8 mouse cellular contexts compared by ENCODE assay signal in the genomic region with DNA sequence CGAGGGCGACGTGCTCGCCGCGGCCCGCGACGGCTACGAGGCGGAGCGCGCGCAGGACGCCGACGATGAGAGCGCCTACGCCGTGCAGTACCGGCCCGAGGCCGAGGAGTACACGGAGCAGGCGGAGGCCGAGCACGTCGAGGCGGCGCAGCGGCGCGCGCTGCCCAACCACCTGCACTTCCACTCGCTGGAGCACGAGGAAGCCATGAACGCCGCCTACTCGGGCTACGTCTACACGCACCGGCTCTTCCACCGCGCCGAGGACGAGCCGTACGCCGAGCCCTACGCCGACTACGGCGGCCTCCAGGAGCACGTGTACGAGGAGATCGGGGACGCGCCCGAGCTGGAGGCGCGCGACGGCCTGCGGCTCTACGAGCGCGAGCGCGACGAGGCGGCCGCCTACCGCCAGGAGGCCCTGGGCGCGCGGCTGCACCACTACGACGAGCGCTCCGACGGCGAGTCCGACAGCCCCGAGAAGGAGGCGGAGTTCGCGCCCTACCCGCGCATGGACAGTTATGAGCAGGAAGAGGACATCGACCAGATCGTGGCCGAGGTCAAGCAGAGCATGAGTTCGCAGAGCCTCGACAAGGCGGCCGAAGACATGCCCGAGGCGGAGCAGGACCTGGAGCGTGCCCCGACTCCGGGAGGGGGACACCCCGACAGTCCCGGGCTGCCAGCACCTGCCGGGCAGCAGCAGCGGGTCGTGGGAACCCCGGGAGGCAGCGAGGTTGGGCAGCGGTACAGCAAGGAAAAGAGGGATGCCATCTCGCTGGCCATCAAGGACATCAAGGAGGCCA.
DNase-seq lines count a peak whose midpoint lies in the region; ATAC-seq and TF ChIP-seq lines count a peak whose summit lies in the region.

No protein-coding gene starts in this region.

- peak; percentile 38 for TF ChIP-seq CTCF in gastrocnemius, adult 2 months (IDR thresholded peaks at IDR 0.05)
- peak; percentile 45 for TF ChIP-seq CTCF in left cerebral cortex, adult 2 months (IDR thresholded peaks at IDR 0.05)

- ATAC-seq in hindbrain, embryonic 15.5 days (ENCODE audit: low FRiP score, low read depth), result peak; percentile 77
- ATAC-seq in erythroid progenitor cell, adult 5-6 weeks (replicated peaks; ENCODE audit: low FRiP score, poor library complexity, severe bottlenecking), result no peak

- DNase-seq in ES-CJ7 (ENCODE audit: low read depth, low spot score), result peak; percentile 53
- DNase-seq in gastrocnemius, adult 2 months, result peak; percentile 63
- DNase-seq in left cerebral cortex, adult 2 months (ENCODE audit: extremely low spot score in 1 of 2, low spot score in 2 of 2), result peak; percentile 66
- peak; percentile 10 for DNase-seq in lung, postnatal 25 days (ENCODE audit: low spot score)
- DNase-seq in right cerebral cortex, postnatal 14 days, result peak; percentile 65

- no peak overlapping the region for H3K9ac ChIP-seq in hindbrain, embryonic 15.5 days

- H3K4me2 ChIP-seq in hindbrain, embryonic 15.5 days, result peak overlapping the region; percentile 51

- 20% methylated on average over 110 of the region's 110 CpGs for WGBS in hindbrain, embryonic 15.5 days

- no peaks in the 10 kb centered on the region for H3K4me1 ChIP-seq in brown adipose tissue, adult 24 weeks (ENCODE audit: control insufficient read depth, insufficient read depth, insufficient read length, low read length)
- H3K4me1 ChIP-seq in hindbrain, embryonic 15.5 days (replicated peaks), result peaks cover 11% of the 10 kb centered on the region

- H3K36me3 ChIP-seq in hindbrain, embryonic 15.5 days, result peaks cover 7% of the 10 kb centered on the region; the same call in 1 of the 2 replicates

- 0 out of 2 replicates have a peak, but pooled peaks cover 6% of the 10 kb centered on the region for H3K27me3 ChIP-seq in hindbrain, embryonic 15.5 days

- H3K9me3 ChIP-seq in hindbrain, embryonic 15.5 days, result no peaks in the 10 kb centered on the region

- no peak overlapping the region for H3K27ac ChIP-seq in brown adipose tissue, adult 24 weeks (replicated peaks; ENCODE audit: low read depth, low read length)
- no peak overlapping the region for H3K27ac ChIP-seq in gastrocnemius, adult 2 months
- H3K27ac ChIP-seq in hindbrain, embryonic 15.5 days (replicated peaks), result peak overlapping the region; percentile 45
- H3K27ac ChIP-seq in left cerebral cortex, adult 2 months, result peak overlapping the region; percentile 59

- H3K4me3 ChIP-seq in brown adipose tissue, adult 24 weeks (ENCODE audit: insufficient read depth, low read depth, low read length), result 0 out of 2 replicates have a peak overlapping the region, but pooled peaks have one; percentile 1
- H3K4me3 ChIP-seq in gastrocnemius, adult 2 months, result peak overlapping the region; percentile 68
- H3K4me3 ChIP-seq in hindbrain, embryonic 15.5 days, result peak overlapping the region; percentile 31
- peak overlapping the region; percentile 35 for H3K4me3 ChIP-seq in left cerebral cortex, adult 2 months

- intact Hi-C loops in gastrocnemius, adult 2 months (cut with DNase I), result no loop called here
- intact Hi-C loops in left cerebral cortex, adult 2 months (cut with DNase I), result no loop called here

Comparison
In these comparisons a context has a peak if more than half of its experiments do, and no peak if none do; other contexts are left out.
1. DNase-seq: peak in every context shown above with its lines; median percentile 66 in left cerebral cortex, adult 2 months; 65 in right cerebral cortex, postnatal 14 days; 63 in gastrocnemius, adult 2 months; 53 in ES-CJ7; 10 in lung, postnatal 25 days.
2. H3K27ac ChIP-seq: peak in hindbrain, embryonic 15.5 days (single experiment) and left cerebral cortex, adult 2 months (single experiment); none in brown adipose tissue, adult 24 weeks (single experiment) and gastrocnemius, adult 2 months (single experiment).
3. H3K4me3 ChIP-seq: peak in every context shown above with its lines; median percentile 68 in gastrocnemius, adult 2 months; 35 in left cerebral cortex, adult 2 months; 31 in hindbrain, embryonic 15.5 days; 1 in brown adipose tissue, adult 24 weeks.